Mouse (Mus musculus): ENCODE results near the gene Klhdc8a.

DNA sequence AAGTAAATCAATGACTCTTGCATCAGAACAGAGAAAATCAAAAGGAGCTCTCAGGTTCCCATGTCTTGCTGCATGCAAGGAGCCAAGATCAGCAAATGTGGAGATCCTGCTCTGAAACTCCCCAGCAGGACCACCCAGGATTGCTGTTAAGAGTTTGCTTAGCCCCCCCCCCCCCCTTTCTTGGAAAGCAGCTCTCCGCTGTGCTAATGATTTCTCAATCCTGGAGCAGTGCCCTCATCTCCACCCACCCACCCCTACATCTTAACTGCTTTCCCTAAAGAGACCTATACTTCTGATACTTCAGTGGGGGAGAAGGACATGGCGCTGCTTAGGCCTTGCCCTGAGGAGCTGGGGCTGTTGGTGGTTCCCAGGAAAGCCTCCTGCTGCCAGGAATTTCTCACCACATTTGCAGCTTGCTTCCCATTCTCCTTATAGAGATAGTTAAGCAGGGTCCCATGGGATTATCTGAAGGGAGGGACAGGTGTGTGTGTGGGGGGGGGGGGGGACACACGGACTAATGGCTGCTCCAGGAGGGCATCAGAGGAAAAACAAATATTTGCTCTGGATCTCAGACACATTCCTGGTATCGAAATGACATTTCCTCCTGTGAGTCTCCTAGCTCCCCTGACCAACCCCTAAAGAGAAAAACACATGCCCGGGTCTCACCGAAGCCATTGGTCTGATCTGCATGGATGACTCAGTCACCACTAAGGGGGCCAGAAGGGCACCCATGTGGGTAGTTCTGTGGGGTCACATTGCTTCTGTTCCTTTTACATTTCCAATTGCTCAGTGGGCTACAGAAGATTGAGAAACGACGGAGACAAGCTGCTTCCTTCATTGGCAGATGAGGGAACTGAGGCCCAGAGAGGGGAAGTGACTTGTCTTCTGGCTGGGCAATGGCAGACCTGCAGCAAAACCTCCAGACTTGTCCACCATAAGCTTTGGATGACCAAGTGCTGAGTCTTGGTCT is 19.8 kb downstream of the Klhdc8a start:
- TF ChIP-seq POLR2A (IDR thresholded peaks at IDR 0.05; ENCODE audit: low read depth, low read length) (no peak), TCF12 (IDR thresholded peaks at IDR 0.05; ENCODE audit: low read depth, low read length) (no peak), USF2 (conservative IDR thresholded peaks at IDR 0.05; ENCODE audit: low read depth, low read length) (no peak), E2F4 (IDR thresholded peaks at IDR 0.05; ENCODE audit: insufficient replicate concordance, low read depth, low read length) (no peak), CTCF (conservative IDR thresholded peaks at IDR 0.05 in 1 of 2, IDR thresholded peaks at IDR 0.05 in 1 of 2; ENCODE audit: low read depth in 2 of 2, low read length in 2 of 2) (no peak), MAX (IDR thresholded peaks at IDR 0.05; ENCODE audit: low read length) (no peak), HCFC1 (IDR thresholded peaks at IDR 0.05; ENCODE audit: low read depth, low read length) (no peak), KAT2A (IDR thresholded peaks at IDR 0.05; ENCODE audit: insufficient replicate concordance, low read length) (no peak), MYC (IDR thresholded peaks at IDR 0.05; ENCODE audit: low read depth, low read length) (no peak), NRF1 (IDR thresholded peaks at IDR 0.05; ENCODE audit: low read depth, low read length) (no peak), MXI1 (IDR thresholded peaks at IDR 0.05; ENCODE audit: low read depth, low read length) (no peak), MEF2A (IDR thresholded peaks at IDR 0.05; ENCODE audit: borderline replicate concordance, low read depth, low read length) (no peak), POLR2AphosphoS2 (IDR thresholded peaks at IDR 0.05; ENCODE audit: low read depth, low read length) (no peak), UBTF (IDR thresholded peaks at IDR 0.05; ENCODE audit: low read depth, low read length) (no peak)
